Mouse (Mus musculus) liver, adult 2 months (tissue): ENCODE measurements around the gene Cntn5. TPM values are rescaled to one million over a fixed set of nuclear protein-coding genes. Genes with fewer than 3 reads are reported as not detected.

ENCODE experiments used
- DNase-seq: peaks from one replicate; pipeline ENCODE4 v3.0.0-alpha.2; 2011; ENCODE audit warnings: low read depth, low spot score; ENCODE audit errors: extremely low read depth
- H3K27ac ChIP-seq: fragments of 200-500 bp; replicated peaks from 2 replicates; pipeline ENCODE4 v1.5.1; 2012; ENCODE audit warnings: low read depth, mild to moderate bottlenecking, control low read depth, inconsistent platforms, low read length; ENCODE audit not compliant: insufficient read depth
- H3K27me3 ChIP-seq: fragments of 200-500 bp; 2 replicates; pipeline ENCODE4 v1.6.1; 2012; ENCODE audit warnings: mild to moderate bottlenecking, moderate library complexity, low read length, inconsistent platforms; ENCODE audit not compliant: control insufficient read depth, insufficient read depth
- H3K36me3 ChIP-seq: fragments of 200-500 bp; 2 replicates; pipeline ENCODE4 v1.6.1; 2012; ENCODE audit warnings: low read length, inconsistent platforms; ENCODE audit not compliant: control insufficient read depth, insufficient read depth
- H3K4me1 ChIP-seq: fragments of 200-500 bp; 2 replicates; pipeline ENCODE4 v1.6.1; 2011; ENCODE audit warnings: low read length; ENCODE audit not compliant: control insufficient read depth, insufficient read depth
- H3K4me3 ChIP-seq: fragments of 200-500 bp; 2 replicates; pipeline ENCODE4 v1.5.1; 2011; ENCODE audit warnings: low read depth, mild to moderate bottlenecking, control low read depth, low read length, moderate library complexity; ENCODE audit not compliant: insufficient read depth
- H3K79me2 ChIP-seq: fragments of 200-500 bp; 2 replicates; pipeline ENCODE4 v1.6.1; 2012; ENCODE audit warnings: inconsistent platforms, mild to moderate bottlenecking, low read length, moderate library complexity; ENCODE audit not compliant: control insufficient read depth, insufficient read depth
- H3K9ac ChIP-seq: fragments of 200-500 bp; 2 replicates; pipeline ENCODE4 v1.6.1; 2012; ENCODE audit warnings: low read depth, mild to moderate bottlenecking, control low read depth, inconsistent platforms, low read length
- CTCF ChIP-seq: fragments of 200-500 bp; IDR thresholded peaks from 2 replicates; pipeline ENCODE4 v1.5.1; 2011; ENCODE audit warnings: low read depth, low read length, control low read depth
- POLR2A ChIP-seq: fragments of 200-500 bp; IDR thresholded peaks from 2 replicates; pipeline ENCODE4 v1.6.1; 2011; ENCODE audit warnings: low read length, control low read depth; ENCODE audit not compliant: insufficient read depth; ENCODE audit errors: extremely low read depth
- WGBS: fragments of 180-500 bp; shearing (Covaris S2); methylation state at CpG from one replicate; pipeline ENCODE4 v1.1.7; 2018; 5-methylcytosine and 5-hydroxymethylcytosine counted together
- polyA plus RNA-seq: library from polyadenylated mRNA; depleted of rRNA; stranded (reverse); fragments of >200 nt; gene quantifications from 2 replicates; pipeline ENCODE4 v1.2.3, GENCODE M21; 2012
- total RNA-seq: library from RNA; depleted of rRNA; stranded (reverse); fragments of >200 nt; gene quantifications from 2 replicates; pipeline ENCODE4 v1.2.3, GENCODE M21; 2014

The Cntn5 gene
- total and polyA plus RNA-seq, 2 experiments = not detected

- no peak overlapping the region for H3K9ac ChIP-seq
- no peaks in the 10 kb centered on the region for H3K79me2 ChIP-seq
- no peak for TF ChIP-seq POLR2A
- TF ChIP-seq CTCF = no peak
- H3K27me3 ChIP-seq = no peaks in the 10 kb centered on the region
- no peaks in the 10 kb centered on the region for H3K36me3 ChIP-seq
- no peak overlapping the region for H3K27ac ChIP-seq
- no peak for DNase-seq
- WGBS = 82% methylated on average over 3 of the region's 3 CpGs
- H3K4me3 ChIP-seq = no peak overlapping the region
- H3K4me1 ChIP-seq = no peaks in the 10 kb centered on the region
These were observed 455.5 kb downstream of the Cntn5 start for GRCm38 (mm10) chr9:10448987-10449563.

DNA sequence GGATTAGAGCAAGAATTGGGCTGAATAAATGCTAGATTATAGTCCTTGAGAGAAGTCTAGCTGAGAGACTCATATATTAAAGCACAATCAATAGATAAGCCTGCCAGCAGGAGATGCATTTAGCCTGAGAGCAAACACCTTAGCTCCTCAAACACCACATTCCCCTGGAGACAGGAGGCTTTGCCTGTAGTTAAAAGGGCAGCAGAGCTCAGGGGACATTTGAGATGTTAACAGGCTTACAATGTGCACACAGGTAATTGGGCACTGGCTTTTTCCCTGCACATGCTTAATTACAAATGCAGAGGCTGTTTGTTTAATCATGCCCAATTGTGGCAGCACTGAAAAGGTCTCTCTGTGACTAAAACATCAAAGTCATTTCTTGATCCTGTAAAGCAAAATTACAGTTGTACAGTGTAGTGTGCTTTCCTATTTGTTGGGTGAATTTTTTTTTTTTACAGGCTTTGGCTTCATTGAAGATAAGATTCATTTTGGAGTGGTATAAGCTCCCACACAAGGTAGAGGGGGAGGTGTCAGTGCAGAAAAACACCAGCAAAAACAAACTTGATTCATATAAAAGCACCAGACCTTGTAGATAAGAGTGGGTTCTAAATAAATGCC, 457.2 kb downstream of the Cntn5 start:
- Histone ChIP-seq H3K36me3 (no peaks in the 10 kb centered on the region), H3K27me3 (no peaks in the 10 kb centered on the region)

DNA sequence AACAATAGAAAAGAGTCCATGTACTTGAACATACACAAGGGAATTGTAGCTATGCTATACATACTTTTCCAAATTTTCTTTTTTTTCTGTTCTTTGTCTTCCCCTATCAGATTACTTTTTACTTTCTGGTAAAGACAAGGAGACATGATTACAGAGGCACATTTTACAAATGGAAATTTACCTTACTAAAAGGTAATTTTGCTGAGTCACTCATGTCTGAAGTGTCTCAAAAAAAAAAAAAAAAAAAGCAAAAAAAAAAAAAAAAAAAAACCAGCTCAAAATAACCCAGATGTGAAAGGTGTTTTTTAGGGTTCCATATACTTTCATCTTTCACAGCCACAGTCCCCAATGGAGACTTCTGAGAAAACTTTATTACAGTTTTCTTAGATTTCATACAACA, 492.5 kb downstream of the Cntn5 start:
- H3K36me3 ChIP-seq = no peaks in the 10 kb centered on the region
- H3K27me3 ChIP-seq = no peaks in the 10 kb centered on the region
- TF ChIP-seq POLR2A = no peak
- no peak for TF ChIP-seq CTCF
- H3K27ac ChIP-seq = no peak overlapping the region
- H3K4me3 ChIP-seq = no peak overlapping the region
- H3K79me2 ChIP-seq = no peaks in the 10 kb centered on the region
- H3K9ac ChIP-seq = no peak overlapping the region
- no peaks in the 10 kb centered on the region for H3K4me1 ChIP-seq
- no peak for DNase-seq

More for the DNA sequence above, 457.2 kb downstream of the Cntn5 start:
- Histone ChIP-seq H3K9ac (no peak overlapping the region), H3K79me2 (no peaks in the 10 kb centered on the region), H3K27ac (no peak overlapping the region), H3K4me1 (no peaks in the 10 kb centered on the region), H3K4me3 (no peak overlapping the region)
- TF ChIP-seq CTCF (no peak), POLR2A (no peak)
- no peak for DNase-seq

DNA sequence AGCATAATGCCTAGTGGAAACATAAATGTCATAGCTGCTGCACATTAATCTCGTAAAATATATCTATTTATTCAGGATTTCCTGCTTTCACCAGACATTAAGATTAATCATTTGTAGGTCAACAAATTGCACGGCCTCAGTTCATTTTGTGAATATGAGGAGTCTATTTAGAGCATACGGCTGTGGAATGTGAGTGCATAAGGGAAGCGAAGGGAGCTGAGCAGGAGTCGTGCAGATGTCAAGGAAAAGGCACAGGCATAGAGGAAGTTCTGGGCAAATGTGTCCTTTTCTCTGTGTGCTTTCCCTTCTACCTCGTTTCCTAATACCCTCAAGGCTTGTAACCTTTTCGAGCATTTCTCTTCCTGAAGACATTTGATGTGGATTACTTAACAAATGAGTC, 504.5 kb downstream of the Cntn5 start:
- WGBS = 58% methylated on average over 7 of the region's 7 CpGs
- H3K4me1 ChIP-seq = no peaks in the 10 kb centered on the region
- H3K36me3 ChIP-seq = no peaks in the 10 kb centered on the region
- no peaks in the 10 kb centered on the region for H3K79me2 ChIP-seq
- H3K27me3 ChIP-seq = no peaks in the 10 kb centered on the region
- H3K9ac ChIP-seq = no peak overlapping the region
- H3K27ac ChIP-seq = no peak overlapping the region
- no peak overlapping the region for H3K4me3 ChIP-seq
- no peak for DNase-seq
- TF ChIP-seq CTCF (no peak), POLR2A (no peak)

DNA sequence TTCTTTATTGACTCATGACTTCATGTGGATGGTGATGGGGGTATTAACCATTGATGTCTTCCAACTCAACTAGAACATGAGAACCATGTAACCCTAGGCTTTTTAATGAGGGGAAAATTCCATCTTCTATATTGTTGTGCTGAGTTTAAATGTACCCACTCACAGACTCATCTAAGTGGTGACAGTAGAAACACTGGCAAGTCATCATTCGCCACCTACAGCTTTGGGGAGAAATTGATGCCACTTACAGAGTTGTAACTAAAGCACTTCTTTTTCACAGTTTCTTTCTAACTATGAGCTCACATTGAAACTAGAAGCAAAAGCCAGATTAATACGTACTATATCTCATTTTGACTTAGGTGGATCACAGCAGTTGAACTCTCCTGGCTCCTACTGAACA, 514.7 kb downstream of the Cntn5 start:
- Histone ChIP-seq H3K27me3 (no peaks in the 10 kb centered on the region), H3K4me3 (no peak overlapping the region), H3K9ac (no peak overlapping the region), H3K27ac (no peak overlapping the region), H3K4me1 (no peaks in the 10 kb centered on the region), H3K79me2 (no peaks in the 10 kb centered on the region), H3K36me3 (no peaks in the 10 kb centered on the region)
- TF ChIP-seq CTCF = no peak
- TF ChIP-seq POLR2A = no peak
- 75% methylated on average over 2 of the region's 2 CpGs for WGBS
- DNase-seq = no peak

- Histone ChIP-seq H3K27me3 (no peaks in the 10 kb centered on the region), H3K4me1 (no peaks in the 10 kb centered on the region), H3K9ac (no peak overlapping the region), H3K79me2 (no peaks in the 10 kb centered on the region), H3K27ac (no peak overlapping the region), H3K4me3 (no peak overlapping the region), H3K36me3 (no peaks in the 10 kb centered on the region)
- TF ChIP-seq CTCF (no peak), POLR2A (no peak)
- no peak for DNase-seq
- WGBS = 52% methylated on average over 1 of the region's 1 CpGs
These were observed 520.1 kb downstream of the Cntn5 start for GRCm38 (mm10) chr9:10384455-10384854.
